Mouse (Mus musculus) CD4-positive helper T cell, adult 2 months (primary cell): ENCODE data around the gene Vkorc1.

Source experiments
- DNase-seq: peaks from one replicate; pipeline ENCODE4 v3.0.0-alpha.2; 2012; ENCODE audit warnings: low read depth, missing footprints, low spot score

Gene Vkorc1

GRCm38 (mm10) chr7:127915293-127915692, 19.9 kb upstream of the Vkorc1 start:
- DNase-seq: peak; percentile 30

GRCm38 (mm10) chr7:127912938-127913337, 17.5 kb upstream of the Vkorc1 start:
- DNase-seq: no peak

- peak; percentile 93 for DNase-seq
These were observed 16.9 kb upstream of the Vkorc1 start, which contains the start of gene Kat8 for GRCm38 (mm10) chr7:127912190-127912871. Kat8 (plus strand) TSS chr7:127912516.

- DNase-seq: no peak
These were observed 13.2 kb upstream of the Vkorc1 start for GRCm38 (mm10) chr7:127908656-127909055.

GRCm38 (mm10) chr7:127907939-127908338, 12.5 kb upstream of the Vkorc1 start:
- DNase-seq: no peak

- DNase-seq: peak; percentile 70
These were observed 8.8 kb upstream of the Vkorc1 start, which contains the start of gene Bckdk for GRCm38 (mm10) chr7:127903971-127904796. Bckdk (plus strand) TSS chr7:127904082.

- DNase-seq: no peak
These were observed 6.4 kb upstream of the Vkorc1 start for GRCm38 (mm10) chr7:127901772-127902171.

- no peak for DNase-seq
These were observed 4.6 kb upstream of the Vkorc1 start for GRCm38 (mm10) chr7:127899997-127900396.

GRCm38 (mm10) chr7:127898179-127898956, 3.0 kb upstream of the Vkorc1 start:
- DNase-seq: peak; percentile 64

GRCm38 (mm10) chr7:127897542-127897941, 2.1 kb upstream of the Vkorc1 start:
- no peak for DNase-seq

GRCm38 (mm10) chr7:127896384-127896783, 967 bp upstream of the Vkorc1 start:
- DNase-seq: peak; percentile 66

GRCm38 (mm10) chr7:127895891-127896290, 474 bp upstream of the Vkorc1 start:
- DNase-seq: peak; percentile 16

GRCm38 (mm10) chr7:127894480-127894879, 937 bp downstream of the Vkorc1 start:
- DNase-seq: no peak

GRCm38 (mm10) chr7:127890798-127891197, 4.6 kb downstream of the Vkorc1 start, which contains the start of gene Prss53:
Prss53 (minus strand) TSS chr7:127890970.
- DNase-seq: no peak

GRCm38 (mm10) chr7:127888821-127889220, 6.6 kb downstream of the Vkorc1 start:
- no peak for DNase-seq

- DNase-seq: no peak
These were observed 7.6 kb downstream of the Vkorc1 start for GRCm38 (mm10) chr7:127887781-127888180.

- DNase-seq: no peak
These were observed 8.2 kb downstream of the Vkorc1 start for GRCm38 (mm10) chr7:127887191-127887590.

- no peak for DNase-seq
These were observed 8.9 kb downstream of the Vkorc1 start for GRCm38 (mm10) chr7:127886551-127886950.

- no peak for DNase-seq
These were observed 9.5 kb downstream of the Vkorc1 start for GRCm38 (mm10) chr7:127885951-127886350.

GRCm38 (mm10) chr7:127880431-127880830, 15.0 kb downstream of the Vkorc1 start:
- DNase-seq: no peak

GRCm38 (mm10) chr7:127879301-127879700, 16.1 kb downstream of the Vkorc1 start:
- DNase-seq: no peak
